In genomic region chr9:65832041-65832440, GRCm38 (mm10) we compare ENCODE assay signal across 12 mouse cellular contexts. TPM values are rescaled to one million over a fixed set of nuclear protein-coding genes. Genes with fewer than 3 reads are reported as not detected.
A peak's percentile ranks its signal among the peaks of the same experiment; 100 is the strongest.
DNase-seq lines count a peak whose midpoint lies in the region; ATAC-seq and TF ChIP-seq lines count a peak whose summit lies in the region.
"Had no signal": no experiment of that assay in that cellular context is flagged by ENCODE, and none has a peak within 500 bp of the region (broad histone marks: within the 10 kb centered on the region; RNA-seq: fewer than 3 reads in every experiment).

No protein-coding gene starts in this region.

- H3K4me1 ChIP-seq in forebrain, embryonic 10.5 days = peaks cover 83% of the 10 kb centered on the region
- H3K4me1 ChIP-seq in forebrain, postnatal 0 days (ENCODE audit: insufficient read depth) = peaks cover 4% of the 10 kb centered on the region; the same call in 1 of the 2 replicates
- peaks cover 25% of the 10 kb centered on the region for H3K4me1 ChIP-seq in liver, embryonic 15.5 days (replicated peaks)
- 0 out of 2 replicates have a peak, but pooled peaks cover 7% of the 10 kb centered on the region for H3K4me1 ChIP-seq in midbrain, embryonic 14.5 days (ENCODE audit: control insufficient read depth, insufficient read depth, low read length)

- WGBS in forebrain, embryonic 10.5 days = 36% methylated on average over 2 of the region's 2 CpGs
- 18% methylated on average over 2 of the region's 2 CpGs for WGBS in forebrain, postnatal 0 days
- WGBS in liver, embryonic 15.5 days (ENCODE audit: insufficient replicate concordance) = 60% methylated on average over 2 of the region's 2 CpGs
- 9% methylated on average over 2 of the region's 2 CpGs for WGBS in midbrain, embryonic 14.5 days

- peaks cover 9% of the 10 kb centered on the region for H3K36me3 ChIP-seq in forebrain, embryonic 10.5 days (replicated peaks)
- no peaks in the 10 kb centered on the region; the same call in 1 of the 2 replicates for H3K36me3 ChIP-seq in forebrain, postnatal 0 days (ENCODE audit: insufficient read depth)
- peaks cover 5% of the 10 kb centered on the region; the same call in 1 of the 2 replicates for H3K36me3 ChIP-seq in liver, embryonic 15.5 days (replicated peaks)
- no peaks in the 10 kb centered on the region for H3K36me3 ChIP-seq in midbrain, embryonic 14.5 days (ENCODE audit: control insufficient read depth, insufficient read depth, low read length)

- no peak for TF ChIP-seq POLR2A in brain, embryonic 14.5 days (IDR thresholded peaks at IDR 0.05; ENCODE audit: borderline replicate concordance, extremely low read depth, insufficient read depth, insufficient read length, poor library complexity, severe bottlenecking)

- no peak for DNase-seq in forebrain, embryonic 10.5 days (ENCODE audit: extremely low spot score, low spot score)
- DNase-seq in forebrain, postnatal 0 days = no peak
- no peak for DNase-seq in liver
- peak; percentile 72 for DNase-seq in brain, embryonic 14.5 days (ENCODE audit: low read depth)
- no peak for DNase-seq in midbrain, embryonic 14.5 days
- DNase-seq in urinary bladder, postnatal 14 days (ENCODE audit: low spot score) = no peak
- DNase-seq: cerebellum, postnatal 36 days; gastrocnemius, postnatal 14 days; heart, postnatal 4 days had no signal

- no peaks in the 10 kb centered on the region for H3K27me3 ChIP-seq in forebrain, embryonic 10.5 days (ENCODE audit: poor library complexity, severe bottlenecking)
- H3K27me3 ChIP-seq in forebrain, postnatal 0 days (ENCODE audit: insufficient read depth, low read length) = no peaks in the 10 kb centered on the region
- H3K27me3 ChIP-seq in liver, embryonic 15.5 days = no peaks in the 10 kb centered on the region
- H3K27me3 ChIP-seq in midbrain, embryonic 14.5 days (ENCODE audit: control insufficient read depth, insufficient read depth, low read length) = no peaks in the 10 kb centered on the region; the same call in 1 of the 2 replicates

- no peak overlapping the region for H3K4me2 ChIP-seq in forebrain, postnatal 0 days (ENCODE audit: low read depth)
- H3K4me2 ChIP-seq in liver, embryonic 15.5 days = 0 out of 2 replicates have a peak overlapping the region, but pooled peaks have one; percentile 3
- no peak overlapping the region for H3K4me2 ChIP-seq in midbrain, embryonic 14.5 days (ENCODE audit: low read length)

- no peaks in the 10 kb centered on the region for H3K9me3 ChIP-seq in forebrain, embryonic 10.5 days
- no peaks in the 10 kb centered on the region for H3K9me3 ChIP-seq in forebrain, postnatal 0 days (ENCODE audit: low read length)
- H3K9me3 ChIP-seq in liver, embryonic 15.5 days (replicated peaks) = no peaks in the 10 kb centered on the region
- no peaks in the 10 kb centered on the region for H3K9me3 ChIP-seq in midbrain, embryonic 14.5 days (ENCODE audit: control insufficient read depth, low read length)

- no peak overlapping the region for H3K9ac ChIP-seq in forebrain, postnatal 0 days
- no peak overlapping the region for H3K9ac ChIP-seq in liver, embryonic 15.5 days
- H3K9ac ChIP-seq in midbrain, embryonic 14.5 days (replicated peaks; ENCODE audit: low read length) = no peak overlapping the region

- TF ChIP-seq CTCF in forebrain, postnatal 0 days (IDR thresholded peaks at IDR 0.05; ENCODE audit: low read depth) = no peak
- no peak for TF ChIP-seq CTCF in brain, embryonic 14.5 days (IDR thresholded peaks at IDR 0.05; ENCODE audit: borderline replicate concordance, extremely low read depth, insufficient read depth, insufficient read length)

- ATAC-seq in forebrain, postnatal 0 days = no peak
- ATAC-seq in liver, embryonic 15.5 days (ENCODE audit: insufficient read depth) = no peak
- ATAC-seq in midbrain, embryonic 14.5 days (ENCODE audit: low FRiP score, low TSS enrichment) = no peak
- ATAC-seq in erythroid progenitor cell, adult 5-6 weeks (replicated peaks; ENCODE audit: low FRiP score, poor library complexity, severe bottlenecking) = no peak

- H3K4me3 ChIP-seq in forebrain, embryonic 10.5 days = no peak overlapping the region; the same call in 1 of the 2 replicates
- no peak overlapping the region for H3K4me3 ChIP-seq in forebrain, postnatal 0 days (ENCODE audit: low read depth, low read length)
- H3K4me3 ChIP-seq in liver, embryonic 15.5 days (replicated peaks) = no peak overlapping the region
- no peak overlapping the region for H3K4me3 ChIP-seq in midbrain, embryonic 14.5 days (replicated peaks; ENCODE audit: low read depth, low read length)

- peak overlapping the region; percentile 86 for H3K27ac ChIP-seq in forebrain, embryonic 10.5 days
- H3K27ac ChIP-seq in forebrain, postnatal 0 days (ENCODE audit: low read depth, low read length) = no peak overlapping the region
- H3K27ac ChIP-seq in liver, embryonic 15.5 days (replicated peaks) = no peak overlapping the region
- 0 out of 2 replicates have a peak overlapping the region, but pooled peaks have one; percentile 26 for H3K27ac ChIP-seq in midbrain, embryonic 14.5 days (replicated peaks; ENCODE audit: low read depth, low read length)
- H3K27ac ChIP-seq: kidney, postnatal 0 days had no signal

RNA-seq across cellular contexts. Expression of gene Zfp609, which starts 4.7 kb away (rescaled TPM):
- 8.2 and 8.3 TPM in 2 replicates for polyA plus RNA-seq in forebrain, embryonic 10.5 days (2016; fragmentation: Nextera tagmentation; extraction: Ambion mirVana)
- 9.8 and 9.9 TPM in 2 replicates for total RNA-seq in forebrain, postnatal 0 days (2014; rRNA removed)
- 3.8 and 5.0 TPM in 2 replicates for polyA plus RNA-seq in forebrain, postnatal 0 days (2015; fragmentation: Nextera tagmentation; extraction: Ambion mirVana)
- 1.6 and 2.0 TPM in 2 replicates for polyA plus RNA-seq in liver, embryonic 15.5 days (2015; fragmentation: Nextera tagmentation; extraction: Ambion mirVana)
- 17.9 and 35.4 TPM in 2 replicates for polyA plus RNA-seq in brain, embryonic 14.5 days (2012; rRNA removed)
- 9.2 and 10.2 TPM in 2 replicates for polyA plus RNA-seq in midbrain, embryonic 14.5 days (2014; fragmentation: Nextera tagmentation; extraction: Ambion mirVana)
- 6.8 and 9.2 TPM in 2 replicates for total RNA-seq in erythroid progenitor cell, adult 5-6 weeks (2015; ENCODE audit: low replicate concordance)
- 2.4 and 2.8 TPM in 2 replicates for total RNA-seq in erythroid progenitor cell, adult 5-6 weeks (2017; ENCODE audit: low replicate concordance)

RNA-seq across cellular contexts. Expression of gene Pclaf, which starts 58.0 kb away (rescaled TPM):
- 339 and 372 TPM in 2 replicates for polyA plus RNA-seq in forebrain, embryonic 10.5 days (2016; fragmentation: Nextera tagmentation; extraction: Ambion mirVana)
- total RNA-seq in forebrain, postnatal 0 days (2014; rRNA removed) = 10.1 and 12.8 TPM in 2 replicates
- polyA plus RNA-seq in forebrain, postnatal 0 days (2015; fragmentation: Nextera tagmentation; extraction: Ambion mirVana) = 14.5 and 17.2 TPM in 2 replicates
- polyA plus RNA-seq in liver, embryonic 15.5 days (2015; fragmentation: Nextera tagmentation; extraction: Ambion mirVana) = 77.9 and 88.8 TPM in 2 replicates
- polyA plus RNA-seq in brain, embryonic 14.5 days (2012; rRNA removed) = 27.5 and 37.6 TPM in 2 replicates
- polyA plus RNA-seq in midbrain, embryonic 14.5 days (2014; fragmentation: Nextera tagmentation; extraction: Ambion mirVana) = 16.8 and 27.1 TPM in 2 replicates
- total RNA-seq in erythroid progenitor cell, adult 5-6 weeks (2015; ENCODE audit: low replicate concordance) = 85.4 and 127 TPM in 2 replicates
- 132 and 204 TPM in 2 replicates for total RNA-seq in erythroid progenitor cell, adult 5-6 weeks (2017; ENCODE audit: low replicate concordance)

Comparison
In these comparisons a context has a peak if more than half of its experiments do, and no peak if none do; other contexts are left out.
1. H3K27ac ChIP-seq: peak in forebrain, embryonic 10.5 days (single experiment) and midbrain, embryonic 14.5 days (single experiment); none in forebrain, postnatal 0 days (single experiment) and liver, embryonic 15.5 days (single experiment).